Mouse (Mus musculus) liver, adult 2 months (tissue): ENCODE measurements around the gene Pou5f1. TPM values are rescaled to one million over a fixed set of nuclear protein-coding genes. Genes with fewer than 3 reads are reported as not detected.

Source experiments
- DNase-seq: peaks from one replicate; pipeline ENCODE4 v3.0.0-alpha.2; 2011; ENCODE audit warnings: low read depth, low spot score; ENCODE audit errors: extremely low read depth
- H3K27ac ChIP-seq: fragments of 200-500 bp; replicated peaks from 2 replicates; pipeline ENCODE4 v1.5.1; 2012; ENCODE audit warnings: low read depth, mild to moderate bottlenecking, control low read depth, inconsistent platforms, low read length; ENCODE audit not compliant: insufficient read depth
- H3K27me3 ChIP-seq: fragments of 200-500 bp; 2 replicates; pipeline ENCODE4 v1.6.1; 2012; ENCODE audit warnings: mild to moderate bottlenecking, moderate library complexity, low read length, inconsistent platforms; ENCODE audit not compliant: control insufficient read depth, insufficient read depth
- H3K36me3 ChIP-seq: fragments of 200-500 bp; 2 replicates; pipeline ENCODE4 v1.6.1; 2012; ENCODE audit warnings: low read length, inconsistent platforms; ENCODE audit not compliant: control insufficient read depth, insufficient read depth
- H3K4me1 ChIP-seq: fragments of 200-500 bp; 2 replicates; pipeline ENCODE4 v1.6.1; 2011; ENCODE audit warnings: low read length; ENCODE audit not compliant: control insufficient read depth, insufficient read depth
- H3K4me3 ChIP-seq: fragments of 200-500 bp; 2 replicates; pipeline ENCODE4 v1.5.1; 2011; ENCODE audit warnings: low read depth, mild to moderate bottlenecking, control low read depth, low read length, moderate library complexity; ENCODE audit not compliant: insufficient read depth
- H3K79me2 ChIP-seq: fragments of 200-500 bp; 2 replicates; pipeline ENCODE4 v1.6.1; 2012; ENCODE audit warnings: inconsistent platforms, mild to moderate bottlenecking, low read length, moderate library complexity; ENCODE audit not compliant: control insufficient read depth, insufficient read depth
- H3K9ac ChIP-seq: fragments of 200-500 bp; 2 replicates; pipeline ENCODE4 v1.6.1; 2012; ENCODE audit warnings: low read depth, mild to moderate bottlenecking, control low read depth, inconsistent platforms, low read length
- CTCF ChIP-seq: fragments of 200-500 bp; IDR thresholded peaks from 2 replicates; pipeline ENCODE4 v1.5.1; 2011; ENCODE audit warnings: low read depth, low read length, control low read depth
- POLR2A ChIP-seq: fragments of 200-500 bp; IDR thresholded peaks from 2 replicates; pipeline ENCODE4 v1.6.1; 2011; ENCODE audit warnings: low read length, control low read depth; ENCODE audit not compliant: insufficient read depth; ENCODE audit errors: extremely low read depth
- WGBS: fragments of 180-500 bp; shearing (Covaris S2); methylation state at CpG from one replicate; pipeline ENCODE4 v1.1.7; 2018; 5-methylcytosine and 5-hydroxymethylcytosine counted together
- polyA plus RNA-seq: library from polyadenylated mRNA; depleted of rRNA; stranded (reverse); fragments of >200 nt; gene quantifications from 2 replicates; pipeline ENCODE4 v1.2.3, GENCODE M21; 2012
- total RNA-seq: library from RNA; depleted of rRNA; stranded (reverse); fragments of >200 nt; gene quantifications from 2 replicates; pipeline ENCODE4 v1.2.3, GENCODE M21; 2014

Pou5f1 gene
- total and polyA plus RNA-seq, 2 experiments = not detected

- TF ChIP-seq CTCF (peak; percentile 95), POLR2A (no peak)
- no peaks in the 10 kb centered on the region for H3K27me3 ChIP-seq
- peak overlapping the region; percentile 34 for H3K27ac ChIP-seq
- H3K79me2 ChIP-seq = no peaks in the 10 kb centered on the region
- under 1% methylated on average over 9 of the region's 9 CpGs for WGBS
- H3K36me3 ChIP-seq = no peaks in the 10 kb centered on the region
- no peak overlapping the region for H3K4me3 ChIP-seq
- peak; percentile 48 for DNase-seq
- H3K9ac ChIP-seq = no peak overlapping the region
- H3K4me1 ChIP-seq = peaks cover 7% of the 10 kb centered on the region; the same call in 1 of the 2 replicates
Measured at GRCm38 (mm10) chr17:35484066-35484465, 21.8 kb upstream of the Pou5f1 start.

DNA sequence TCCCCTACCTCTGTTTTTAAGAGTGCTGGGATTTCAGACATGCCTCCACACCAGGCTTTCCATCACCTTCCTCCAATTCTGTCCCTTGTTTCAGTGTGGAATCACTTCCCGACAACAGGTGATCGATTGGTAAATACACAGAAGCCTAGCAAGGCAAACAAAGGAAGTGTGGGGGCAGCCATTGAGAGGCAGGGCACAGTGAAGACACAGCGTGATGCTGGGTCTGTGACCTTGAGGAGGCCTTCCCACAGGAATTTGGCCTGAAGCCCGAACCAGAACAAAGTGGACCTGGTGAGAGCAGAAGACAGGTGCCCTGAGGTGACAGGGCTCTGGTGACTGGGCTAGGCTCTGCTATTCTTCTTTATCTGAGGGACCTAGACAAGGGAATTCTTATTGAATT is 20.1 kb upstream of the Pou5f1 start:
- no peaks in the 10 kb centered on the region for H3K27me3 ChIP-seq
- WGBS = 4% methylated on average over 4 of the region's 4 CpGs
- DNase-seq = peak; percentile 67
- no peak overlapping the region for H3K4me3 ChIP-seq
- no peak overlapping the region for H3K9ac ChIP-seq
- no peak for TF ChIP-seq POLR2A
- no peak for TF ChIP-seq CTCF
- no peak overlapping the region for H3K27ac ChIP-seq
- peaks cover 7% of the 10 kb centered on the region; the same call in 1 of the 2 replicates for H3K4me1 ChIP-seq
- H3K79me2 ChIP-seq = no peaks in the 10 kb centered on the region
- no peaks in the 10 kb centered on the region for H3K36me3 ChIP-seq

DNA sequence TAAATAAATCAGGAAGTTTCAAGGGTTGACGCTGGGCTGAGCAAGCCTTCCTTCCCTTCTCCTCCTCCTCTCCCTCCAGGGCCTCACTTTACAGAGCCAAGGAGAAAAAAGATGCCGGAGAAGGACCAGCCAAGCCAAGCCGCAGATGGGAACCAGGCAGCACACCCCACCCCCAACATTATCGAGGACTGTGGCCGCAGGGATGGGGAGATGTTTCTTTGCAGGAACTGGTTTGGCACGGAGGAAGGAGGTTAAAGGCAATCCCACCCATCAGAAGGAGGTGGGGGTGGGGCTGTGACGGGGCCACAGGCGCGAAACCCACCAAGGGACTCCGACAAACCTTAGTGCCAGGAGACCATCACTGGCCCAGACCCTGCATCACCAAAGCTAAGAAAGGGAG is 19.1 kb upstream of the Pou5f1 start:
- no peak overlapping the region for H3K9ac ChIP-seq
- DNase-seq = no peak
- TF ChIP-seq CTCF (no peak), POLR2A (no peak)
- WGBS = 71% methylated on average over 10 of the region's 10 CpGs
- H3K27ac ChIP-seq = no peak overlapping the region
- H3K4me1 ChIP-seq = peaks cover 7% of the 10 kb centered on the region; the same call in 1 of the 2 replicates
- no peaks in the 10 kb centered on the region for H3K27me3 ChIP-seq
- H3K4me3 ChIP-seq = no peak overlapping the region
- no peaks in the 10 kb centered on the region for H3K79me2 ChIP-seq
- H3K36me3 ChIP-seq = no peaks in the 10 kb centered on the region

- DNase-seq = no peak
- no peak overlapping the region for H3K9ac ChIP-seq
- H3K36me3 ChIP-seq = no peaks in the 10 kb centered on the region
- H3K4me1 ChIP-seq = peaks cover 7% of the 10 kb centered on the region; the same call in 1 of the 2 replicates
- H3K27ac ChIP-seq = no peak overlapping the region
- no peaks in the 10 kb centered on the region for H3K27me3 ChIP-seq
- TF ChIP-seq CTCF = no peak
- no peak for TF ChIP-seq POLR2A
- WGBS = 96% methylated on average over 2 of the region's 2 CpGs
- H3K79me2 ChIP-seq = no peaks in the 10 kb centered on the region
- H3K4me3 ChIP-seq = no peak overlapping the region
Measured at GRCm38 (mm10) chr17:35488041-35488440, 17.8 kb upstream of the Pou5f1 start.

- Histone ChIP-seq H3K4me3 (no peak overlapping the region), H3K27ac (no peak overlapping the region), H3K9ac (no peak overlapping the region), H3K36me3 (no peaks in the 10 kb centered on the region), H3K27me3 (no peaks in the 10 kb centered on the region), H3K4me1 (peaks cover 2% of the 10 kb centered on the region; the same call in 1 of the 2 replicates), H3K79me2 (no peaks in the 10 kb centered on the region)
- TF ChIP-seq CTCF (no peak), POLR2A (no peak)
- no peak for DNase-seq
- 88% methylated on average over 5 of the region's 5 CpGs for WGBS
Measured at GRCm38 (mm10) chr17:35490320-35490719, 15.5 kb upstream of the Pou5f1 start.

DNA sequence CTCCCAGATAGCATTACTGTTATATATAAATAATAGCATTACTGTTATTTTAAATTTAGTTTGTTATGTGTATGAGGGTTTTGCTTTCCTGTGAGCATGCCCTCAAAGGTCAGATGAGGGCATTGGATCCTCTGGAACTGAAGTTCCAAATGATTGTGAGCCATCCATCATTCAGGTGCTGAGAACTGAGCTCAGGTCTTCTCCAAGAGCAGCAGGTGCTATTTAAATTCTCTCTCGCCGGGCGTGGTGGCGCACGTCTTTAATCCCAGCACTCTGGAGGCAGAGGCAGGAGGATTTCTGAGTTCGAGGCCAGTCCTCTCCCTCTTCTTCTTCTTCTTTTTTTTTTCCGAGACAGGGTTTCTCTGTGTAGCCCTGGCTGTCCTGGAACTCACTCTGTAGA is 8.7 kb upstream of the Pou5f1 start:
- Histone ChIP-seq H3K9ac (no peak overlapping the region), H3K79me2 (no peaks in the 10 kb centered on the region), H3K4me1 (no peaks in the 10 kb centered on the region), H3K27ac (no peak overlapping the region), H3K4me3 (no peak overlapping the region), H3K27me3 (no peaks in the 10 kb centered on the region), H3K36me3 (no peaks in the 10 kb centered on the region)
- DNase-seq = no peak
- TF ChIP-seq CTCF (no peak), POLR2A (no peak)
- WGBS = 93% methylated on average over 7 of the region's 7 CpGs
